In genomic region chr4:141766668-141767352, GRCm38 (mm10) we compare ENCODE assay signal across 8 mouse cellular contexts. TPM values are rescaled to one million over a fixed set of nuclear protein-coding genes. Genes with fewer than 3 reads are reported as not detected.
DNase-seq lines count a peak whose midpoint lies in the region; ATAC-seq lines count a peak whose summit lies in the region.

No protein-coding gene starts in this region.

- no peak for ATAC-seq in midbrain, embryonic 12.5 days (ENCODE audit: low FRiP score, low read depth)
- ATAC-seq in heart, embryonic 15.5 days (replicated peaks; ENCODE audit: insufficient number of reproducible peaks, insufficient read depth, low FRiP score, low read depth): peak; percentile 58

- WGBS in midbrain, embryonic 12.5 days: 83% methylated on average over 19 of the region's 19 CpGs
- 89% methylated on average over 19 of the region's 19 CpGs for WGBS in midbrain, embryonic 10.5 days
- WGBS in heart, embryonic 15.5 days: 19% methylated on average over 19 of the region's 19 CpGs

- H3K27me3 ChIP-seq in midbrain, embryonic 12.5 days: no peaks in the 10 kb centered on the region
- H3K27me3 ChIP-seq in midbrain, embryonic 10.5 days (ENCODE audit: low read depth, poor library complexity, severe bottlenecking): no peaks in the 10 kb centered on the region
- H3K27me3 ChIP-seq in heart, embryonic 15.5 days: no peaks in the 10 kb centered on the region

- no peaks in the 10 kb centered on the region for H3K9me3 ChIP-seq in midbrain, embryonic 12.5 days
- H3K9me3 ChIP-seq in midbrain, embryonic 10.5 days (replicated peaks): no peaks in the 10 kb centered on the region
- no peaks in the 10 kb centered on the region for H3K9me3 ChIP-seq in heart, embryonic 15.5 days (replicated peaks)

- H3K9ac ChIP-seq in midbrain, embryonic 12.5 days (replicated peaks): no peak overlapping the region
- H3K9ac ChIP-seq in heart, embryonic 15.5 days: 0 out of 2 replicates have a peak overlapping the region, but pooled peaks have one; percentile 20

- H3K36me3 ChIP-seq in midbrain, embryonic 12.5 days: peaks cover 92% of the 10 kb centered on the region
- H3K36me3 ChIP-seq in midbrain, embryonic 10.5 days: peaks cover 96% of the 10 kb centered on the region
- H3K36me3 ChIP-seq in heart, embryonic 15.5 days: peaks cover 48% of the 10 kb centered on the region

- H3K4me3 ChIP-seq in midbrain, embryonic 12.5 days: no peak overlapping the region
- H3K4me3 ChIP-seq in midbrain, embryonic 10.5 days: no peak overlapping the region
- H3K4me3 ChIP-seq in heart, embryonic 15.5 days: peak overlapping the region; percentile 2; the same call in 1 of the 2 replicates

- no peak overlapping the region for H3K4me2 ChIP-seq in midbrain, embryonic 12.5 days (replicated peaks)
- peak overlapping the region; percentile 50 for H3K4me2 ChIP-seq in heart, embryonic 15.5 days

- H3K4me1 ChIP-seq in midbrain, embryonic 12.5 days: no peaks in the 10 kb centered on the region
- H3K4me1 ChIP-seq in midbrain, embryonic 10.5 days: no peaks in the 10 kb centered on the region
- peaks cover 36% of the 10 kb centered on the region for H3K4me1 ChIP-seq in heart, embryonic 15.5 days (replicated peaks)

- peak overlapping the region; percentile 17; the same call in 1 of the 2 replicates for H3K27ac ChIP-seq in midbrain, embryonic 12.5 days (replicated peaks)
- H3K27ac ChIP-seq in midbrain, embryonic 10.5 days (replicated peaks): no peak overlapping the region
- H3K27ac ChIP-seq in heart, embryonic 15.5 days: peak overlapping the region; percentile 95

- DNase-seq in midbrain, embryonic 10.5 days (ENCODE audit: low spot score): no peak
- DNase-seq in cerebellum, adult 8-10 months: peak; percentile 23
- DNase-seq in layer of hippocampus, postnatal 10 days (ENCODE audit: low spot score in 2 of 2): peak; percentile 41 to 46
- peak; percentile 44 for DNase-seq in right cerebral cortex, postnatal 4 days
- no peak for DNase-seq in thymus, postnatal 4 days
- DNase-seq in adrenal gland, postnatal 10 days: no peak

RNA-seq across cellular contexts. Expression of gene Agmat, which starts 20.3 kb away (rescaled TPM):
- polyA plus RNA-seq in midbrain, embryonic 12.5 days (2016; fragmentation: Nextera tagmentation; extraction: Ambion mirVana): not detected in 2 replicates
- polyA plus RNA-seq in midbrain, embryonic 10.5 days (2016; fragmentation: Nextera tagmentation; extraction: Ambion mirVana): not detected in 2 replicates
- polyA plus RNA-seq in heart, embryonic 15.5 days (2015; fragmentation: Nextera tagmentation; extraction: Ambion mirVana): 0.57 and 0.80 TPM in 2 replicates
- total RNA-seq in layer of hippocampus, postnatal 10 days (2021): not detected
- total RNA-seq in adrenal gland, postnatal 10 days (2021): 10 to 100 TPM; 15.6 to 34.4 TPM

RNA-seq across cellular contexts. Expression of gene Dnajc16, which starts 23.9 kb away (rescaled TPM):
- polyA plus RNA-seq in midbrain, embryonic 12.5 days (2016; fragmentation: Nextera tagmentation; extraction: Ambion mirVana): 6.7 and 6.8 TPM in 2 replicates
- polyA plus RNA-seq in midbrain, embryonic 10.5 days (2016; fragmentation: Nextera tagmentation; extraction: Ambion mirVana): 4.4 and 5.3 TPM in 2 replicates
- 3.7 and 4.8 TPM in 2 replicates for polyA plus RNA-seq in heart, embryonic 15.5 days (2015; fragmentation: Nextera tagmentation; extraction: Ambion mirVana)
- 10 to 100 TPM; 24.9 to 28.5 TPM for total RNA-seq in layer of hippocampus, postnatal 10 days (2021)
- 10 to 100 TPM; 16.1 to 16.8 TPM for total RNA-seq in adrenal gland, postnatal 10 days (2021)

RNA-seq across cellular contexts. Expression of gene Casp9, which starts 26.6 kb away (rescaled TPM):
- 24.9 and 27.0 TPM in 2 replicates for polyA plus RNA-seq in midbrain, embryonic 12.5 days (2016; fragmentation: Nextera tagmentation; extraction: Ambion mirVana)
- polyA plus RNA-seq in midbrain, embryonic 10.5 days (2016; fragmentation: Nextera tagmentation; extraction: Ambion mirVana): 24.4 and 28.8 TPM in 2 replicates
- 14.1 and 19.7 TPM in 2 replicates for polyA plus RNA-seq in heart, embryonic 15.5 days (2015; fragmentation: Nextera tagmentation; extraction: Ambion mirVana)
- total RNA-seq in layer of hippocampus, postnatal 10 days (2021): 10 to 100 TPM; 21.7 to 22.7 TPM
- total RNA-seq in adrenal gland, postnatal 10 days (2021): 10 to 100 TPM; 14.4 to 22.5 TPM

RNA-seq across cellular contexts. Expression of gene Ddi2, which starts 43.6 kb away (rescaled TPM):
- 25.7 and 28.4 TPM in 2 replicates for polyA plus RNA-seq in midbrain, embryonic 12.5 days (2016; fragmentation: Nextera tagmentation; extraction: Ambion mirVana)
- 23.7 and 24.2 TPM in 2 replicates for polyA plus RNA-seq in midbrain, embryonic 10.5 days (2016; fragmentation: Nextera tagmentation; extraction: Ambion mirVana)
- 13.6 and 16.6 TPM in 2 replicates for polyA plus RNA-seq in heart, embryonic 15.5 days (2015; fragmentation: Nextera tagmentation; extraction: Ambion mirVana)
- 10 to 100 TPM; 31.1 to 31.9 TPM for total RNA-seq in layer of hippocampus, postnatal 10 days (2021)
- total RNA-seq in adrenal gland, postnatal 10 days (2021): 10 to 100 TPM; 48.6 to 59.9 TPM

RNA-seq across cellular contexts. Expression of gene Cela2a, which starts 59.1 kb away (rescaled TPM):
- not detected in 2 replicates for polyA plus RNA-seq in midbrain, embryonic 12.5 days (2016; fragmentation: Nextera tagmentation; extraction: Ambion mirVana)
- polyA plus RNA-seq in midbrain, embryonic 10.5 days (2016; fragmentation: Nextera tagmentation; extraction: Ambion mirVana): not detected in 2 replicates
- 0.35 TPM in 1 of 2 replicates, not detected in the other for polyA plus RNA-seq in heart, embryonic 15.5 days (2015; fragmentation: Nextera tagmentation; extraction: Ambion mirVana)
- total RNA-seq in layer of hippocampus, postnatal 10 days (2021): not detected
- not detected for total RNA-seq in adrenal gland, postnatal 10 days (2021)

Comparison
In these comparisons a context has a peak if more than half of its experiments do, and no peak if none do; other contexts are left out.
1. DNase-seq: peak in cerebellum, adult 8-10 months (single experiment), layer of hippocampus, postnatal 10 days (2 of 2) and right cerebral cortex, postnatal 4 days (single experiment); none in midbrain, embryonic 10.5 days (single experiment), thymus, postnatal 4 days (single experiment) and adrenal gland, postnatal 10 days (single experiment).